Mouse (Mus musculus) left cerebral cortex, adult 8-10 months (tissue): ENCODE results near the gene Plekhh3. TPM values are rescaled to one million over a fixed set of nuclear protein-coding genes. Genes with fewer than 3 reads are reported as not detected.

Experiments used
- DNase-seq, 2 experiments: peaks; one replicate each; pipeline ENCODE4 v3.0.0; 2022; ENCODE audit warnings: low spot score in 2 of 2
- total RNA-seq, 4 experiments: library from RNA; stranded (reverse); gene quantifications; 2 replicates each; pipeline ENCODE4 v1.2.4; 2022

Gene Plekhh3
- total RNA-seq = 10 to 100 TPM; 13.5 to 15.9 (median 15.3) TPM

DNA sequence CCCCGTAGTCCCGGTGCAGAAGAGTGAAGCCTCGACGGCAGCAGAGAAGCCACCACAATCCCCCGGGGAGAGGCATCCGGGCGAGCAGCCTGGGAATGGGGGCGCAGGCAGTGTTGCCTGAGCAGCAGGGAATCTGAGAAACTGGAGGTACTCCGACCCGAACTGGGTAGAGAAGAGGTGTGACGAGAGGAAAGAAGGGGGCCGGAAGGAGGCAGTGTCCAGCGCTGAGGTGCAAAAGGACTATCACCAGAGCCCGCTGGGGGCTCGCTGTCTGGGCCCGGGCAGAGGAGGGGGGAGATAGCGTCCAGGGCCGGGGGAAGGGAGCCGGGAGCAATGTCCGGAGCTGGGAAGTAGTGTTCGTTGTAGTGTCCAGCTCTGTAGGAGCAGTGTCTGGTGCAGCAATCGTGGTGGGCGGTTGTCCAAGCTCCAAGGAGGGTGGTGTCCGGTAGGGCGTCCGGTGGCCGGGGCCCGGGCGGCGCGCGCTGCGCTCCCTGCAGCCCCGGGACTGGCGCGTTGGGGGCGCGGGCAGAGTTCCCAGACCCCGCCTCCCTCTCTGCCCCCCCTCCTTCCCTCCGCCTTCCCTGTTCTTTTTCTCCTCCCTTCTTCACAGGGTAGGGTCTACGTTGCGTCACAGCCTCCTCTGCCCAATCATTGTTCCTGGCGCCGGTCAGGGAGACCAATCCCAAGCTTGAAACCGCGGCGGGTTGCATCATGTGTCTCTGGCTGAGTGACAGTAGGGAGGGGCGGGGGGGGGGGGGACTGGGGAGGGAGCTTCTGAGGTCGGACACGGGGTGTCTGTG lies at the start of gene Plekhh3:
Gene Plekhh3 (minus strand): TSS at position 541 of the 800 bp plus-strand sequence.
- DNase-seq = peak; percentile 72 to 97

GRCm38 (mm10) chr11:101220853-101221252 lies 49.7 kb upstream of the Plekhh3 start:
- DNase-seq = no peak

GRCm38 (mm10) chr11:101218436-101219055 lies 47.4 kb upstream of the Plekhh3 start:
- no peak for DNase-seq

GRCm38 (mm10) chr11:101216936-101217335 lies 45.8 kb upstream of the Plekhh3 start:
- no peak for DNase-seq

DNA sequence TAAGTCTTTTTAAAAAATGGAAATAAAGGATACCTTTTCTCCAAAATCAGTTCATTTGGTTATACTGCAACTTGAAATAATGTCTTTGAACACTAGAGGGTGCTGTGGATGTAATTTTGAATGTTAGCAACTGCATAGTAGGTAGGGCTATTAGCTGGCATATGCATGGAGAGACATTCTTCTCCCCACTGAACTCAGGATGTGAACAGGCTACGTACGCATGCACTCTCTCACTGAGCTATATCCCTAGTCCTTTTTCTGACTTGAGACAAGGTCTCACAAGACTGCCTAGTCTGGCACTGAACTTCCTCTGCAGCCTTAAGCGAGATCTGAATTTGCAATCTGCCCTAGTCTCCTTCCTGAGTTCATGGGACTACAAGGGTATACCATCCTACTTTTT lies 40.8 kb upstream of the Plekhh3 start:
- no peak for DNase-seq

- no peak for DNase-seq
These were observed 29.8 kb upstream of the Plekhh3 start for GRCm38 (mm10) chr11:101200986-101201385.

GRCm38 (mm10) chr11:101199555-101199954 lies 28.4 kb upstream of the Plekhh3 start:
- no peak for DNase-seq

DNA sequence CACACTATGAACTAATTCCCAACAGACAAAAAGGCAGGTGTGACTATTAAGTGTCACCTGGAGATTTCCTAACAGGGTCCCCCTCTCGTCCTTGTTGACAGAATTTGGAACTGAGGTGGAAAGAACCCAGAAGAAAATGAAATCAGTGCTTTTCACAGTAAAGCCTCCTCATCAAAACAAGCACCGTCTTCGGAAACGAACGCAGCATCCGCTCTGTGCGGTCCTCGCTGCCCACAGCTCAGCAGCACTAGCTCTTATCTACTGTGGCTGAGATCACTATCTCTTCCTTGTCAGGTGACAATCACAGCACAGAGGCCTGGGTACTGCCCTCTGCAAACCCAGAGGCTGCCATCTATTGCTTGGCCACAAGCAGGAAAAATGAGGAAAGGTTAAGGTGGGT lies 25.0 kb upstream of the Plekhh3 start:
- DNase-seq = no peak

DNA sequence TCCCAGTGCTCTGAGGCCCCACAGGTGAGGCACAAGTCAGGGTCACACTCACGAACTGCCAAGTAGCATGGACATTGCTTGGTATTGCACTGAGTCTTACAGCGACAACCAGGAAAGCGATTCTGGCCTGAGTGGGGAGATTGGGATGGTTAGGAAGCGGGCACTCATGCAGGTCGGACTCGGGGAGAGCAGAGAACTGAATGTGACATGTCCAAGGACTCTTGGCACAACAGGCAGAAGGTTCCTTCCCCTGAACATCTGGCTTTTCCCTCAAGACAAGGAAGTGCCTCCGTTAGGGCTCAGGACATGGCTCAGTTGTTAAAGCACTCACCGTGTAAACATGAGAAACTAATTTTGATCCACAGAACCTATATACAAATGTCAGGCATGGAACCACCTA lies 24.4 kb upstream of the Plekhh3 start:
- no peak for DNase-seq

GRCm38 (mm10) chr11:101195101-101195500 lies 23.9 kb upstream of the Plekhh3 start:
- DNase-seq = no peak

DNA sequence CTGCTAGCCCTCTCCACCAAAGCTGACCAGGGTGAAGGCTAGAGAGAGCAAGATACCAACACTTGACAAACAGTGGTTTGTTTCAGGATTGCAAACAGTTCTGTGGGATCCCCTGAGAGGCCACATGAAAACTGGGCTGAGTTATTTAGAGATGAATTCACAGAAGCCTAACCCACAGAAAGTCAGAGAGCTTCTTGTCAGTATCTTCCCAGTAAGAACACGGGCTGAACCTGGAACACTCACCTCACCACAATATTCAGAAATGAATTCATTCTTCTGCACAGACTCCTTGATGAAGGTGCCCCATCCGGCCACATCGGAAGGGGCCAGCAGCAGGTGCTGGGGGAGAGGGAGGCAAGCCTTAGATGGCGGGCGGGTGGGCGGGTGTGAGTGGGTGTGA lies 23.5 kb upstream of the Plekhh3 start:
- DNase-seq = no peak

DNA sequence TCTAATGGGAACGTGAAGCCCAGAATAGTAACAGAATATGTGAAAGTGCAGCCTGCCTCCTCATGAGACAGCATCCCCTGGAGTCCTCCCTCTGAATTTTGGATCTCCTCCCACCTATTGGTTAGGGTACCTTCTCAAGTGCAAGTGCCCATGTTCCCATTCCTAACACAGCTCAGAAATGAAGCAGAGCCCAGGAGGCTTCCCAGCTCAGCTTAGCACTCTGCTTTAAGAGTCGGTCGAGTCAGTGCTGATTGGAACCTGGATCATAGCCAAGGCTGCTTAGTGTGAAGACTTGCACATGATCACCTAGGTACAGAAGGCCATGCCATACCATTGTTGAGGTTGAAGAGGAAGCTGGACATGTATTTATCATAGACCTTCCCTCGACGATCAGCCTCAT lies 23.0 kb upstream of the Plekhh3 start:
- no peak for DNase-seq

- DNase-seq = no peak
These were observed 21.9 kb upstream of the Plekhh3 start for GRCm38 (mm10) chr11:101193076-101193475.

DNA sequence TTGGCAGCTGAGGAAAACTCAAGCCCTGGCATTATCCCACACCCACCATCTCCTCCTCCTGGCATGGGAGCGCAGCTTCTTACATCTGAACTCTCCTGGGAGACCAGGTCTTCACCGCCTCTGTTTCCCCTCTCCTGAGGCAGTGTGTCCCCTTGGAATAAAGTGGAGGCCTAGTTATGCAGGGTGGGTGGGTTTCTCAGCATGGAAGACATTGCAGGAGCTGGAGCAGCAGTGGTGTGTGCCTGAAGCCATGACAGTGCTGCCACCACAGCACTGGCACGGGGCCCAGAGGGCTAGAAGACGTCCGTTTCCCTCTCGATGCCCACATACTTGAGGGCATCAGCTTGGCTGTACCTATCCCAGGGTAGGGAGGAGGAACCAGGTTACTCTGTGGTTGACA lies 21.5 kb upstream of the Plekhh3 start:
- DNase-seq = no peak

DNA sequence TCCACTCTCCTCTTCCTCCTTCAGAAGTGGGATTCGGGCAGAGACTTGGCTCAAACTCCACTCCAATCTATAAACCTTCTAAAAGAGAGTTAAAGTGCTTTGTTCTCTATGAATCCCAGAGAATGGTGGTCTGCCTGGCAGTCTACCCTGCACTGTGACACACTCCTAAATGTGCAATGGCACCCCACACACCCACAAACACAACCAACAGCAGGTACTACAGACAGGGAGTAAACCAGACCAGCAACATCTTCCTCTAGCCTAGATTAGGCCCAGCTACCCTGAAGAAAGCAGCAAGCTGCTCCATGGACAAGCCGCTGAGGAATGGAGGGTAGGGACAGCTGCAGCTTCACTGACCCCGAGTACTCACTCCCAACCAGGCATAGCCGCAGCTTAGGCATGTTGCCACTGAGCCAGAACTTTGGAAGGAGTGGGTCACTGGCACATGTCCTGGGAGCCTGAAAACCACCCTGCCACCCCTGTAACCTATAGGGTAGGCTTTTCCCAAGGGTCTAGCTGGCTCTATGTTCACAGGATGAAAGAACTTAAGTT lies 20.8 kb upstream of the Plekhh3 start:
- DNase-seq = no peak

DNA sequence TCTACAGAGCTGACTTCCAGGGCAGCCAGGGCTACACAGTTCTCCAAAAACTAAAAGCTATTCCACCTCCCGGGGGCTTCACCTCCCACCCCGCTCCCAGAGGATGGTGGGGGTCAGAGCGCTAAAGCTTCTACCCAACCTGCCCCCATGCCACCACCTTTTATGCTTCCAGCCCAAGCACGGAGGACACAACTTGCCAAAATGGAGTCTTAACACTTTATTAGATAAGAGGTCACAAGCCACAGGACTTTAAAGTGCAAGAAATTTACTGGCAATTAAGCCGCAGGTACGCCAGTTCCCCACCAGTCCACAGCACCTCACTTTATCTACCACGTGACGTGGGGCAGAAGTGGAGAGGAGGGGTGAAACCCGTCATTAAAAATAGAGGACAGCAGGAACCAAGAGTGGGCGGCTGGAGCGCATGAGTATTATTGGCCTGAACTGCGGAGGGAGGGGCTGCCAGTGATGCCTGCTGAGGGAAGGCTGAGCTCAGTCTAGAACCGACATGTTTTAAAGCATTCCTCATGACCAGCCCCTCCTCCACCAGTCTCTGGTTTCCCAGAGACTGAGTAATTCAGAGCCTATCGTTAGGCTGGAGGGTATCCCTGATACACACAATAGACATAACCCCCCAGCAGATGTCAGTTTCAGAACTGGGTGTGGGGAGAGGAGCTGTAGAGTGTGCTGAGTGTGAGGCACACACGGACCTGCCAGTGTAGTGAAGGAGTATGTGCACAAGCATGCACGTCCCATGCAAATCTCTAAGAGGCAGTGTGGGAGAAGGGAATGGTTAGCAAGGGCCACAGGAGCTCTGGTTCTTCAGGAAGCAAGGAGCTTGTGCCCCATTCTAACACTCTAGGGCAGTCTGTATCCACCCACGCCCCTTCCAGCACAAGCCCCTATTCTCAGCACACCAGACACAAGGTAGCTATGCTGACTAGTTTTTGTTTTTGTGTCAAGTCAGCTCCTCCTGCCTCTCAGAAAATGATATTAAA lies 20.1 kb upstream of the Plekhh3 start:
- DNase-seq = no peak

GRCm38 (mm10) chr11:101190181-101190912 lies 19.2 kb upstream of the Plekhh3 start:
- DNase-seq = no peak

GRCm38 (mm10) chr11:101189495-101190180 lies 18.5 kb upstream of the Plekhh3 start:
- DNase-seq = peak in 1 of 2 experiments; percentile 80

- no peak for DNase-seq
These were observed 17.1 kb upstream of the Plekhh3 start for GRCm38 (mm10) chr11:101188166-101188805.

GRCm38 (mm10) chr11:101187541-101187940 lies 16.4 kb upstream of the Plekhh3 start:
- DNase-seq = no peak
